Mouse (Mus musculus) T-helper 1 cell (primary cell): Measurements from ENCODE around the gene Gm10220.
"Not testable (repeated sequence)": the region's sequence is repeated elsewhere in the genome, so short reads cannot be mapped to it uniquely, and the experiment has no call there.

ENCODE experiments used
- in situ Hi-C: fragments of 300-600 bp; cut with MboI, MseI; formaldehyde crosslinking; loops from one replicate; pipeline ENCODE4 v1.15.1; 2025; ENCODE audit warnings: high pct_unique_total_duplicates

Gm10220 gene

GRCm38 (mm10) chr5:26121321-26121720 lies at the start of gene Gm10220:
Gene Gm10220 (minus strand): TSS chr5:26121421.
- in situ Hi-C loops, result not testable (repeated sequence)

- in situ Hi-C loops, result no loop called here
Observed at GRCm38 (mm10) chr5:26169855-26170254, 48.6 kb upstream of the Gm10220 start.

- in situ Hi-C loops, result no loop called here
Observed at GRCm38 (mm10) chr5:26165791-26166165, 44.6 kb upstream of the Gm10220 start.

GRCm38 (mm10) chr5:26165036-26165790 lies 44.0 kb upstream of the Gm10220 start:
- in situ Hi-C loops, result no loop called here

- in situ Hi-C loops, result no loop called here
Observed at GRCm38 (mm10) chr5:26157396-26158170, 36.4 kb upstream of the Gm10220 start.

GRCm38 (mm10) chr5:26142891-26143290 lies 21.7 kb upstream of the Gm10220 start:
- in situ Hi-C loops, result no loop called here

GRCm38 (mm10) chr5:26105262-26105661 lies 16.0 kb downstream of the Gm10220 start, which contains the start of gene 5031410I06Rik:
Gene 5031410I06Rik (minus strand): TSS chr5:26105362.
- in situ Hi-C loops, result not testable (repeated sequence)

- in situ Hi-C loops, result loop anchor here (5.0 kb wide), 1 partner anchor 52 kb away; the partner anchor contains the start of gene Speer4a
Observed at GRCm38 (mm10) chr5:26089191-26089590, 32.0 kb downstream of the Gm10220 start, which contains the start of gene Gm10471. Gene Gm10471 (minus strand): TSS chr5:26089291.

- in situ Hi-C loops, result loop anchor here (5.0 kb wide), 1 partner anchor 48 kb away; no protein-coding TSS in a partner anchor
Observed at GRCm38 (mm10) chr5:26079023-26079422, 42.2 kb downstream of the Gm10220 start.

GRCm38 (mm10) chr5:26070716-26071115 lies 50.5 kb downstream of the Gm10220 start:
- in situ Hi-C loops, result no loop called here
